Mouse (Mus musculus): Measurements from ENCODE around the gene Gm9944. TPM values are rescaled to one million over a fixed set of nuclear protein-coding genes. Genes with fewer than 3 reads are reported as not detected.

The Gm9944 gene
- polyA plus RNA-seq, 1 experiment: not detected

DNA sequence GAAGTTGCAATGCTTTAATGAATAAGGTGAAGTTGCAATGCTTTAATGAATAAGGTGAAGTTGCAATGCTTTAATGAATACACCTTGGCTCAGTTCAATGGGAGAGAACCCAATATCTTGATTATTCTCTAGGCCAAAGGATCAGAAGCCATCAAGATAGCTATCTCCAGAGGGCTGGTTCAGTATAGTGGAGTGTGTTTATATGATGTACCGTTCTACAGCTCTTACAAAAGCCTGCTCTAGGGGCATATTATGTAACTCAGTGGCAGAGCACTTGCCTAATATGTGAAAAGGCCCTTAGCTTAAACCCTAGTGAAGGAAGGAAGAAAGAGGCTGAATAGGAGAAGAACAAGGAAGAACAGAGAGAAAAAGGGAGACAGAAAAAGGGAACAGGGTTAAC, 11.5 kb downstream of the Gm9944 start:
- no peak overlapping the region for H3K4me3 ChIP-seq (ENCODE audit: low read depth, low read length)
- no peak for TF ChIP-seq CTCF (IDR thresholded peaks at IDR 0.05; ENCODE audit: low read depth, low read length)
- TF ChIP-seq EP300 (IDR thresholded peaks at IDR 0.05; ENCODE audit: insufficient read depth, low read depth, low read length): no peak
- no peak for TF ChIP-seq POLR2A (IDR thresholded peaks at IDR 0.05; ENCODE audit: insufficient read depth, low read length)
- H3K4me1 ChIP-seq (ENCODE audit: control insufficient read depth, insufficient read depth, low read length): no peaks in the 10 kb centered on the region
- H3K9ac ChIP-seq (ENCODE audit: low read depth, poor library complexity, severe bottlenecking): no peak overlapping the region
- no peaks in the 10 kb centered on the region for H3K36me3 ChIP-seq (ENCODE audit: control insufficient read depth, insufficient read depth, low read length, poor library complexity, severe bottlenecking)
- H3K9me3 ChIP-seq (replicated peaks; ENCODE audit: control insufficient read depth, insufficient read depth, low read length, poor library complexity, severe bottlenecking): no peaks in the 10 kb centered on the region
- no peak overlapping the region for H3K27ac ChIP-seq (ENCODE audit: insufficient read depth, low read length)
- H3K27me3 ChIP-seq (ENCODE audit: control insufficient read depth, insufficient read depth, low read length, poor library complexity, severe bottlenecking): no peaks in the 10 kb centered on the region

DNA sequence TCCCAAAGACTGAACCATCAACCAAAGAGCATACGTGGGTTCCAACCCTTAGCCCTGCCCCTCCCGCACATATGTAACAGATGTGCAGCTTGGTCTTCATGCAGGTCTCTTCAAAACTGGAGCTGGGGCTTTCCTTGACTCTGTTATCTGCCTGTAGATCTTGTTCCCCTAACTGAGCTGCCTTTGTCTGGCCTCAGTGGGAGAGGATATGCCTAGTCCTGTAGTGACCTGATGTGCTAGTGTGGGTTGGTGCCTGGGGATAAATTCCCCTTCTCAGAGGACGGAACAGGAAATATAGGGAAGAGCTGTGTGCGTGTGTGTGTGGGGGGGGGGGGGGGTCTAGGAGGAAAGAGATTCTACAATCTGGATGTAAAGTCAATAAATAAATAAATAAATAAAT, 12.0 kb downstream of the Gm9944 start:
- TF ChIP-seq CTCF (IDR thresholded peaks at IDR 0.05; ENCODE audit: low read depth, low read length) (no peak), POLR2A (IDR thresholded peaks at IDR 0.05; ENCODE audit: insufficient read depth, low read length) (no peak), EP300 (IDR thresholded peaks at IDR 0.05; ENCODE audit: insufficient read depth, low read depth, low read length) (no peak)
- H3K9me3 ChIP-seq (replicated peaks; ENCODE audit: control insufficient read depth, insufficient read depth, low read length, poor library complexity, severe bottlenecking): no peaks in the 10 kb centered on the region

DNA sequence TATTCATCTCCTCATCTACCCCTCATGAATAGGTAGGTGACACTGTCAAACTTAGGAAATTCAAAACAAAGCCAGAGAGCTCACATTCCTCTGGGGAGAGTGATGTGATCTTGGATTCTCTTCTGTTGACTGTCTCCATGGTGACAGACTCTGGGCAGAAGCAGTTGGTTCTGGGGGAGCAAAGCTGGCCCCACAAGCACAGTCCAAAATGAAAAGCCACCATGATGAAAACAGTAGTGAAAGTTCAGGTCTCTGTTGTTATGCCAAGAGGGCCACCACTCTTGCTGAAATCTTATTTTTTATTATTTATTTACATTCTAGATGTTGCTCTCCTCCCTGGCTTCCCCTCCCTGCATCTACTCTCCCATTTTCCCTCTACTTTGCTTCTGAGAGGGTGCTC, 14.4 kb downstream of the Gm9944 start, which contains the start of gene 1700012P22Rik:
TSS of gene 1700012P22Rik (minus strand) at position 101 of the 400 bp plus-strand sequence.
- Histone ChIP-seq H3K36me3 (ENCODE audit: control insufficient read depth, insufficient read depth, low read length, poor library complexity, severe bottlenecking) (no peaks in the 10 kb centered on the region), H3K9ac (ENCODE audit: low read depth, poor library complexity, severe bottlenecking) (no peak within 1 kb of the TSS), H3K27ac (ENCODE audit: insufficient read depth, low read length) (no peak within 1 kb of the TSS), H3K27me3 (ENCODE audit: control insufficient read depth, insufficient read depth, low read length, poor library complexity, severe bottlenecking) (no peaks in the 10 kb centered on the region), H3K4me1 (ENCODE audit: control insufficient read depth, insufficient read depth, low read length) (no peaks in the 10 kb centered on the region), H3K4me3 (ENCODE audit: low read depth, low read length) (no peak within 1 kb of the TSS), H3K9me3 (replicated peaks; ENCODE audit: control insufficient read depth, insufficient read depth, low read length, poor library complexity, severe bottlenecking) (no peaks in the 10 kb centered on the region)
- TF ChIP-seq POLR2A (IDR thresholded peaks at IDR 0.05; ENCODE audit: insufficient read depth, low read length) (no peak), CTCF (IDR thresholded peaks at IDR 0.05; ENCODE audit: low read depth, low read length) (no peak), EP300 (IDR thresholded peaks at IDR 0.05; ENCODE audit: insufficient read depth, low read depth, low read length) (no peak)

More for the DNA sequence above, 12.0 kb downstream of the Gm9944 start:
- H3K27me3 ChIP-seq (ENCODE audit: control insufficient read depth, insufficient read depth, low read length, poor library complexity, severe bottlenecking): no peaks in the 10 kb centered on the region
- H3K36me3 ChIP-seq (ENCODE audit: control insufficient read depth, insufficient read depth, low read length, poor library complexity, severe bottlenecking): no peaks in the 10 kb centered on the region
- H3K27ac ChIP-seq (ENCODE audit: insufficient read depth, low read length): no peak overlapping the region
- H3K4me3 ChIP-seq (ENCODE audit: low read depth, low read length): no peak overlapping the region
- H3K9ac ChIP-seq (ENCODE audit: low read depth, poor library complexity, severe bottlenecking): no peak overlapping the region
- no peaks in the 10 kb centered on the region for H3K4me1 ChIP-seq (ENCODE audit: control insufficient read depth, insufficient read depth, low read length)

DNA sequence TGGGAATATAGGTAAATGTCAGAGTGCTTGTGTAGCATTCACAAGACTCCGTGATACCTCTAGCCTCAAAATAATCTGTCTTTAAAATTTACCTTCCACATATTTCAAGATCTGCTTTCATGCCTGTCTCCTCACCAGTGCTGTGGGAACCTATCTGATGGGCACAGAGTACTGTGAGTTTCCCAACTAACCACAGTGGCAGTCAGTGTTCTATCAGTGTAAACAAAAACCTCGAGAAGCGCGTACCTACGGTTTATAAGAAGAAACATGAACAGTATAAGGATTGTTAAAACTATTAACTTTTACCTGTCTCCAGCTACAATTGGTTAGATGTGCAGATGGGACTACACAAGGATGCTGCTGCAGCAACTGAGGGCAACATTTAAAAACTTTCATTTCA, 19.9 kb downstream of the Gm9944 start:
- H3K9ac ChIP-seq (ENCODE audit: low read depth, poor library complexity, severe bottlenecking): no peak overlapping the region
- H3K27me3 ChIP-seq (ENCODE audit: control insufficient read depth, insufficient read depth, low read length, poor library complexity, severe bottlenecking): no peaks in the 10 kb centered on the region
- no peak overlapping the region for H3K27ac ChIP-seq (ENCODE audit: insufficient read depth, low read length)
- H3K36me3 ChIP-seq (ENCODE audit: control insufficient read depth, insufficient read depth, low read length, poor library complexity, severe bottlenecking): no peaks in the 10 kb centered on the region
- no peak overlapping the region for H3K4me3 ChIP-seq (ENCODE audit: low read depth, low read length)
- no peaks in the 10 kb centered on the region for H3K4me1 ChIP-seq (ENCODE audit: control insufficient read depth, insufficient read depth, low read length)
- H3K9me3 ChIP-seq (replicated peaks; ENCODE audit: control insufficient read depth, insufficient read depth, low read length, poor library complexity, severe bottlenecking): no peaks in the 10 kb centered on the region
- TF ChIP-seq POLR2A (IDR thresholded peaks at IDR 0.05; ENCODE audit: insufficient read depth, low read length): no peak
- no peak for TF ChIP-seq EP300 (IDR thresholded peaks at IDR 0.05; ENCODE audit: insufficient read depth, low read depth, low read length)
- no peak for TF ChIP-seq CTCF (IDR thresholded peaks at IDR 0.05; ENCODE audit: low read depth, low read length)

DNA sequence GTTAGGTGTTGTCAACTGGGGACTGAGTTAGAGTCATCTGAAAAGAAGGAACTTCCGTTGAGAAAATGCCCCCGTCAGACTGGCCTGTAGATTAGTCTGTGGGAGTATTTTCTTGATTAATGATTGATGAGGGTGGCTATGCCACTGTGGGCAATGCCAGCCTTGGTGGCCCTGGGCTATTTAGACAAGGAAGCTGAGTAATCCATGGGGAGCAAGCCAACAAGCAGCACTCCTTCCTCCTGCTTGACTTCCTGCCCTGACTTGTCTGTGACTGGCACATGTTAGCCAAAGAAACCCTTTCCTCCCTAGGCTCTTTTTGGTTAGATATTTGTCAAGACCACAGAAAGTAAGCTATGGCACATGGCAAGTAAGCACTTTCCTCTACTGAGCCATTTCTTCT, 22.4 kb downstream of the Gm9944 start:
- H3K36me3 ChIP-seq (ENCODE audit: control insufficient read depth, insufficient read depth, low read length, poor library complexity, severe bottlenecking): no peaks in the 10 kb centered on the region
- H3K27me3 ChIP-seq (ENCODE audit: control insufficient read depth, insufficient read depth, low read length, poor library complexity, severe bottlenecking): no peaks in the 10 kb centered on the region
- TF ChIP-seq EP300 (IDR thresholded peaks at IDR 0.05; ENCODE audit: insufficient read depth, low read depth, low read length) (no peak), POLR2A (IDR thresholded peaks at IDR 0.05; ENCODE audit: insufficient read depth, low read length) (no peak), CTCF (IDR thresholded peaks at IDR 0.05; ENCODE audit: low read depth, low read length) (no peak)
- H3K9me3 ChIP-seq (replicated peaks; ENCODE audit: control insufficient read depth, insufficient read depth, low read length, poor library complexity, severe bottlenecking): no peaks in the 10 kb centered on the region
- no peaks in the 10 kb centered on the region for H3K4me1 ChIP-seq (ENCODE audit: control insufficient read depth, insufficient read depth, low read length)
- no peak overlapping the region for H3K27ac ChIP-seq (ENCODE audit: insufficient read depth, low read length)
- H3K4me3 ChIP-seq (ENCODE audit: low read depth, low read length): no peak overlapping the region
- H3K9ac ChIP-seq (ENCODE audit: low read depth, poor library complexity, severe bottlenecking): no peak overlapping the region

DNA sequence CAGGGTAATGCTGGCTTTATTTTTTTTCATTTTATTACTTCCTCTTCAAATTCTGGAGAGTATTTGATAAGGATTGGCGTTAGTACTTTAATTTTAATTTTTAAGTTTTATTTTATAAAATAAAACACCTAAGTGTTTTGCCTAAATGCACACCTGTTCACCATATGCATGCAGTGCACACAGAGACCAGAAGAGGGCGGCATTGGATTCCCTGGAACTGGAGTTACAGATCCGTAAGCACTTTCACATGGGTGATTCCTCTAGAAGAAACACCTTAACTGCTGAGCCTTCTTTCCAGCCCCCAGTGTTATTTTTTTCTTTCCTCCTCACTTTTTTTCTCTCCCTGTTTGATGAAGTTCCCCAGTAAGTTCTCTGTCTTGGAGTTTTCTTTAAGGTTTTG, 24.2 kb downstream of the Gm9944 start:
- H3K4me3 ChIP-seq (ENCODE audit: low read depth, low read length): no peak overlapping the region
- no peaks in the 10 kb centered on the region for H3K9me3 ChIP-seq (replicated peaks; ENCODE audit: control insufficient read depth, insufficient read depth, low read length, poor library complexity, severe bottlenecking)
- no peak for TF ChIP-seq EP300 (IDR thresholded peaks at IDR 0.05; ENCODE audit: insufficient read depth, low read depth, low read length)
- peak; percentile 24 for TF ChIP-seq CTCF (IDR thresholded peaks at IDR 0.05; ENCODE audit: low read depth, low read length)
- TF ChIP-seq POLR2A (IDR thresholded peaks at IDR 0.05; ENCODE audit: insufficient read depth, low read length): no peak

More for the DNA sequence above, 24.2 kb downstream of the Gm9944 start:
- Histone ChIP-seq H3K27ac (ENCODE audit: insufficient read depth, low read length) (no peak overlapping the region), H3K4me1 (ENCODE audit: control insufficient read depth, insufficient read depth, low read length) (no peaks in the 10 kb centered on the region), H3K36me3 (ENCODE audit: control insufficient read depth, insufficient read depth, low read length, poor library complexity, severe bottlenecking) (no peaks in the 10 kb centered on the region), H3K27me3 (ENCODE audit: control insufficient read depth, insufficient read depth, low read length, poor library complexity, severe bottlenecking) (no peaks in the 10 kb centered on the region), H3K9ac (ENCODE audit: low read depth, poor library complexity, severe bottlenecking) (no peak overlapping the region)
